Mouse (Mus musculus) MEL (cell line): Measurements from ENCODE around the gene Cyren. TPM values are rescaled to one million over a fixed set of nuclear protein-coding genes. Genes with fewer than 3 reads are reported as not detected.

Source experiments
- DNase-seq: peaks from one replicate; pipeline ENCODE4 v3.0.0; 2011; ENCODE audit warnings: low read depth, low spot score
- H3K27ac ChIP-seq: 2 replicates; pipeline ENCODE4 v1.5.1; 2012; ENCODE audit warnings: low read depth, mild to moderate bottlenecking, control low read depth, low read length, moderate library complexity; ENCODE audit not compliant: control insufficient read depth
- H3K27me3 ChIP-seq, 2 experiments: fragments of 150-350 bp in 1 of 2; sonication (generic) in 1 of 2; 2 replicates each; pipeline ENCODE4 v1.6.1; 2012; ENCODE audit warnings: low read length in 2 of 2, mild to moderate bottlenecking in 2 of 2, improper control_type of control experiment in 1 of 2, moderate library complexity in 1 of 2; ENCODE audit not compliant: insufficient read depth in 2 of 2, control insufficient read depth in 1 of 2
- H3K36me3 ChIP-seq, 2 experiments: 2 replicates each; pipeline ENCODE4 v1.6.1; 2012 to 2014; ENCODE audit warnings: low read length in 2 of 2, improper control_type of control experiment in 1 of 2, inconsistent platforms in 1 of 2, mild to moderate bottlenecking in 1 of 2; ENCODE audit not compliant: insufficient read depth in 2 of 2, control insufficient read depth in 1 of 2
- H3K4me1 ChIP-seq, 2 experiments: fragments of 150-350 bp in 1 of 2; sonication (generic) in 1 of 2; 2 replicates each; pipeline ENCODE4 v1.6.1; 2012; ENCODE audit warnings: low read length in 2 of 2, improper control_type of control experiment in 1 of 2, mild to moderate bottlenecking in 1 of 2; ENCODE audit not compliant: insufficient read depth in 2 of 2, control insufficient read depth in 1 of 2
- H3K4me3 ChIP-seq, 2 experiments: fragments of 150-350 bp in 1 of 2; sonication (generic) in 1 of 2; 2 replicates each; pipeline ENCODE4 v1.5.1; 2012; ENCODE audit warnings: low read depth in 2 of 2, low read length in 2 of 2, mild to moderate bottlenecking in 2 of 2, moderate library complexity in 2 of 2, control low read depth in 1 of 2, improper control_type of control experiment in 1 of 2; ENCODE audit not compliant: control insufficient read depth in 1 of 2, insufficient read depth in 1 of 2
- H3K79me2 ChIP-seq: 2 replicates; pipeline ENCODE4 v1.6.1; 2012; ENCODE audit warnings: mild to moderate bottlenecking, low read length, moderate library complexity; ENCODE audit not compliant: control insufficient read depth, poor library complexity, insufficient read depth
- H3K9ac ChIP-seq: 2 replicates; pipeline ENCODE4 v1.6.1; 2012; ENCODE audit warnings: low read depth, mild to moderate bottlenecking, control low read depth, low read length, moderate library complexity; ENCODE audit not compliant: control insufficient read depth, poor library complexity, severe bottlenecking
- H3K9me3 ChIP-seq: fragments of 150-350 bp; sonication (generic); replicated peaks from 2 replicates; pipeline ENCODE4 v1.6.1; 2012; ENCODE audit warnings: mild to moderate bottlenecking, low read length, improper control_type of control experiment, moderate library complexity; ENCODE audit not compliant: insufficient read depth
- BHLHE40 ChIP-seq: IDR thresholded peaks from 2 replicates; pipeline ENCODE4 v1.6.1; 2012; ENCODE audit warnings: low read depth, mild to moderate bottlenecking, inconsistent platforms, low read length, improper control_type of control experiment, borderline replicate concordance
- CHD2 ChIP-seq: IDR thresholded peaks from 2 replicates; pipeline ENCODE4 v1.6.1; 2011; ENCODE audit warnings: low read length, improper control_type of control experiment
- CTCF ChIP-seq, 3 experiments: IDR thresholded peaks in 2 of 3; conservative IDR thresholded peaks in 1 of 3; 2 replicates each; pipeline ENCODE4 v1.5.1; 2011 to 2012; ENCODE audit warnings: low read length in 3 of 3, low read depth in 2 of 3, mild to moderate bottlenecking in 2 of 3, improper control_type of control experiment in 1 of 3, inconsistent platforms in 1 of 3, mixed read lengths in 1 of 3, moderate library complexity in 1 of 3; ENCODE audit not compliant: control insufficient read depth in 1 of 3, insufficient read depth in 1 of 3, poor library complexity in 1 of 3, severe bottlenecking in 1 of 3
- E2F4 ChIP-seq: IDR thresholded peaks from 2 replicates; pipeline ENCODE4 v1.6.1; 2011; ENCODE audit warnings: low read depth, low read length, improper control_type of control experiment, borderline replicate concordance
- ELF1 ChIP-seq: IDR thresholded peaks from 2 replicates; pipeline ENCODE4 v1.6.1; 2014; ENCODE audit warnings: low read depth, mild to moderate bottlenecking, inconsistent platforms, low read length, improper control_type of control experiment, moderate library complexity
- EP300 ChIP-seq, 2 experiments: IDR thresholded peaks; 2 replicates each; pipeline ENCODE4 v1.6.1; 2011; ENCODE audit warnings: improper control_type of control experiment in 2 of 2, low read length in 2 of 2, low read depth in 1 of 2, mild to moderate bottlenecking in 1 of 2
- ETS1 ChIP-seq: IDR thresholded peaks from 2 replicates; pipeline ENCODE4 v1.6.1; 2012; ENCODE audit warnings: low read depth, mild to moderate bottlenecking, inconsistent platforms, low read length, improper control_type of control experiment, moderate library complexity
- GATA1 ChIP-seq: IDR thresholded peaks from 2 replicates; pipeline ENCODE4 v1.6.1; 2011; ENCODE audit warnings: low read depth, low read length, improper control_type of control experiment
- HCFC1 ChIP-seq: IDR thresholded peaks from 2 replicates; pipeline ENCODE4 v1.6.1; 2012; ENCODE audit warnings: low read depth, mild to moderate bottlenecking, inconsistent platforms, low read length, improper control_type of control experiment, moderate library complexity
- KAT2A ChIP-seq: conservative IDR thresholded peaks from 2 replicates; pipeline ENCODE4 v1.6.1; 2012; ENCODE audit warnings: low read depth, low read length, improper control_type of control experiment, inconsistent platforms
- MAFK ChIP-seq: IDR thresholded peaks from 2 replicates; pipeline ENCODE4 v1.6.1; 2011; ENCODE audit warnings: low read depth, mild to moderate bottlenecking, low read length, improper control_type of control experiment, borderline replicate concordance
- MAX ChIP-seq: IDR thresholded peaks from 2 replicates; pipeline ENCODE4 v1.6.1; 2011; ENCODE audit warnings: low read length, improper control_type of control experiment
- MAZ ChIP-seq: IDR thresholded peaks from 2 replicates; pipeline ENCODE4 v1.6.1; 2012; ENCODE audit warnings: low read depth, mild to moderate bottlenecking, inconsistent platforms, low read length, improper control_type of control experiment
- MEF2A ChIP-seq: IDR thresholded peaks from 2 replicates; pipeline ENCODE4 v1.6.1; 2014; ENCODE audit warnings: low read depth, mild to moderate bottlenecking, inconsistent platforms, low read length, improper control_type of control experiment; ENCODE audit not compliant: poor library complexity, insufficient replicate concordance, severe bottlenecking; ENCODE audit errors: extremely low read depth
- MXI1 ChIP-seq: IDR thresholded peaks from 2 replicates; pipeline ENCODE4 v1.6.1; 2011; ENCODE audit warnings: mild to moderate bottlenecking, low read depth, low read length, improper control_type of control experiment
- MYB ChIP-seq: IDR thresholded peaks from 2 replicates; pipeline ENCODE4 v1.6.1; 2011; ENCODE audit warnings: mild to moderate bottlenecking, low read depth, low read length, improper control_type of control experiment
- NELFE ChIP-seq: IDR thresholded peaks from 2 replicates; pipeline ENCODE4 v1.6.1; 2011; ENCODE audit warnings: low read depth, low read length, improper control_type of control experiment
- NRF1 ChIP-seq: IDR thresholded peaks from 2 replicates; pipeline ENCODE4 v1.6.1; 2014; ENCODE audit warnings: low read depth, mild to moderate bottlenecking, inconsistent platforms, low read length, improper control_type of control experiment, moderate library complexity; ENCODE audit not compliant: poor library complexity, insufficient read depth, severe bottlenecking
- POLR2A ChIP-seq, 2 experiments: IDR thresholded peaks; 2 replicates each; pipeline ENCODE4 v1.6.1; 2011 to 2012; ENCODE audit warnings: low read length in 2 of 2, mild to moderate bottlenecking in 2 of 2, control low read depth in 1 of 2, improper control_type of control experiment in 1 of 2, low read depth in 1 of 2, moderate library complexity in 1 of 2; ENCODE audit not compliant: control insufficient read depth in 1 of 2, insufficient read depth in 1 of 2, poor library complexity in 1 of 2
- POLR2AphosphoS2 ChIP-seq: IDR thresholded peaks from 2 replicates; pipeline ENCODE4 v1.6.1; 2011; ENCODE audit warnings: low read length, improper control_type of control experiment
- POLR2AphosphoS5 ChIP-seq: IDR thresholded peaks from 2 replicates; pipeline ENCODE4 v1.6.1; 2012; ENCODE audit warnings: low read depth, borderline replicate concordance, mild to moderate bottlenecking, inconsistent platforms, low read length, moderate library complexity, mixed read lengths
- RAD21 ChIP-seq: IDR thresholded peaks from 2 replicates; pipeline ENCODE4 v1.6.1; 2011; ENCODE audit warnings: mild to moderate bottlenecking, low read depth, low read length, improper control_type of control experiment
- RCOR1 ChIP-seq: IDR thresholded peaks from 2 replicates; pipeline ENCODE4 v1.6.1; 2012; ENCODE audit warnings: low read depth, mild to moderate bottlenecking, inconsistent platforms, low read length, improper control_type of control experiment
- SIN3A ChIP-seq: IDR thresholded peaks from 2 replicates; pipeline ENCODE4 v1.6.1; 2012; ENCODE audit warnings: low read length, improper control_type of control experiment, inconsistent platforms
- SMC3 ChIP-seq: IDR thresholded peaks from 2 replicates; pipeline ENCODE4 v1.6.1; 2011; ENCODE audit warnings: low read depth, low read length, improper control_type of control experiment
- TAL1 ChIP-seq: IDR thresholded peaks from 2 replicates; pipeline ENCODE4 v1.6.1; 2012; ENCODE audit warnings: mild to moderate bottlenecking, inconsistent platforms, low read length, moderate library complexity, mixed read lengths
- TBP ChIP-seq: IDR thresholded peaks from 2 replicates; pipeline ENCODE4 v1.8.0; 2011; ENCODE audit warnings: low read depth, low read length, improper control_type of control experiment
- TCF12 ChIP-seq: IDR thresholded peaks from 2 replicates; pipeline ENCODE4 v1.6.1; 2014; ENCODE audit warnings: low read depth, mild to moderate bottlenecking, inconsistent platforms, low read length, improper control_type of control experiment, moderate library complexity
- UBTF ChIP-seq: IDR thresholded peaks from 2 replicates; pipeline ENCODE4 v1.6.1; 2012; ENCODE audit warnings: low read depth, mild to moderate bottlenecking, inconsistent platforms, low read length, improper control_type of control experiment, moderate library complexity, borderline replicate concordance; ENCODE audit not compliant: insufficient read depth
- USF1 ChIP-seq: IDR thresholded peaks from 2 replicates; pipeline ENCODE4 v1.6.1; 2014; ENCODE audit warnings: low read depth, mild to moderate bottlenecking, inconsistent platforms, low read length, improper control_type of control experiment, moderate library complexity
- USF2 ChIP-seq, 2 experiments: IDR thresholded peaks; 2 replicates each; pipeline ENCODE4 v1.6.1; 2011 to 2012; ENCODE audit warnings: improper control_type of control experiment in 2 of 2, low read length in 2 of 2, borderline replicate concordance in 1 of 2, inconsistent platforms in 1 of 2, low read depth in 1 of 2, mild to moderate bottlenecking in 1 of 2; ENCODE audit not compliant: insufficient read depth in 1 of 2
- ZKSCAN1 ChIP-seq: IDR thresholded peaks from 2 replicates; pipeline ENCODE4 v1.6.1; 2012; ENCODE audit warnings: low read depth, mild to moderate bottlenecking, inconsistent platforms, low read length, improper control_type of control experiment, moderate library complexity
- ZMIZ1 ChIP-seq: IDR thresholded peaks from 2 replicates; pipeline ENCODE4 v1.6.1; 2012; ENCODE audit warnings: low read depth, mild to moderate bottlenecking, inconsistent platforms, low read length, improper control_type of control experiment, moderate library complexity
- ZNF384 ChIP-seq: IDR thresholded peaks from 2 replicates; pipeline ENCODE4 v1.6.1; 2012; ENCODE audit warnings: low read depth, mild to moderate bottlenecking, inconsistent platforms, low read length, improper control_type of control experiment
- polyA plus RNA-seq, 2 experiments: library from polyadenylated mRNA; stranded (reverse) in 1 of 2; unstranded in 1 of 2; fragments of >175 nt in 1 of 2; fragments of >200 nt in 1 of 2; gene quantifications; 2 replicates each; pipeline versions ENCODE4 v1.2.1 to v1.2.4; 2012; ENCODE audit warnings: low replicate concordance in 2 of 2, low read depth in 1 of 2; ENCODE audit not compliant: insufficient read length in 2 of 2, insufficient read depth in 1 of 2, missing spikeins in 1 of 2
- total RNA-seq: library from RNA; depleted of rRNA; stranded (reverse); fragments of 300-350 nt; gene quantifications from 2 replicates; pipeline ENCODE4 v1.2.3, GENCODE M21; 2012; rRNA removed

The Cyren gene
- total RNA-seq, result 9.4 and 10.1 TPM in 2 replicates
- polyA plus RNA-seq, result 10 to 100 TPM in 1 of 2 experiments, not detected in 1; 15.9 TPM

DNA sequence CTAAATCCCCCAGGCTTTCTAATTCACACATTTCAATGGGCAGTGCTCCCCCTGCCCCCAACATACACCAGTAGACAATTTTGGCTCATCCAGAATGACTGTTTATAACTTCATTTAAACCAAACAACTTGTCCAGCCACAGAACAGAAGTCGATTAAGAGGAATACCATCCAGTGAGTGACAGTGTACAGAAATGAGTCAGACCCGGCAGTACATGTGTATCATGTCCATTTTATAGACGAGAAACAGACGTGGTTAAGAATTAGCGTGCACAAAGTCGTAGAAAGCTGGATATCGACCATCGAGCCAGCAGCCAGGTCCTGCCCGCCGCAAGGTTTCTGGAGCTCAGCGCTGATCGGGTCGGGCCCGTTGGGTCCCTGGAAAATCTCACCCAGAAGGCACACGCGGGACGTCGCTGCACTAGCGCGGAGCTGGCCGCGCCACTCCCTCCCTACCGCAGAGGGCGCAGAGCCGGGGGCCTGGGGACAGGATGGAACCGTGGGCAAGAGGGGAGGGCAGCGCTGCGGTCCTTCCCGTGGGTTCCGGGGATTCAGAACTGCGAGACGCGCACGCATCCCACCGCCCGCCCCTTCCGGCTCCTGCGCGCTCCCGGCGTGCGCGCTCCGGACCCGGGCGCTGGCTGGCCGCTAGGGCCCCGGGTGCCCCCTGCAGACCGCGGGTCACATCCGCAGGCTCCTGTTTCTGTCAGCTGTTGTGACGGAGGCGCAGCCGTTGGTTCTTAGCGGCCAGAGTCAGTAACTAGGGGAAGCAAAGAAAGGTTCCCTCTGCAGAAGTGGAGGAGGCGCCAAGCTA, at the start of gene Cyren:
Cyren (minus strand) TSS at position 552 of the 813 bp plus-strand sequence.
- DNase-seq, result peak; percentile 94
- H3K36me3 ChIP-seq, result peaks cover 0 to 15% of the 10 kb centered on the region in 2 experiments; a peak in 2 of 4 replicates

GRCm38 (mm10) chr6:34927594-34927993, 49.7 kb upstream of the Cyren start:
- no peak for DNase-seq
- no peaks in the 10 kb centered on the region for H3K79me2 ChIP-seq
- no peaks in the 10 kb centered on the region for H3K27me3 ChIP-seq
- H3K36me3 ChIP-seq, result no peaks in the 10 kb centered on the region
- H3K9me3 ChIP-seq, result no peaks in the 10 kb centered on the region
- no peaks in the 10 kb centered on the region for H3K4me1 ChIP-seq
- no peak overlapping the region for H3K27ac ChIP-seq
- H3K9ac ChIP-seq, result no peak overlapping the region
- TF ChIP-seq BHLHE40 (no peak), ETS1 (no peak), NELFE (no peak), ZNF384 (no peak), E2F4 (no peak), SIN3A (no peak), EP300 (IDR thresholded peaks at IDR 0.05; ENCODE audit: low read depth in 1 of 2, low read length in 2 of 2) (no peak), MAX (no peak), GATA1 (no peak), MYB (no peak)
- H3K4me3 ChIP-seq, result no peak overlapping the region

More for the DNA sequence above, at the start of gene Cyren:
- H3K27ac ChIP-seq, result peak within 1 kb of the TSS; percentile 98
- H3K9me3 ChIP-seq, result no peaks in the 10 kb centered on the region
- TF ChIP-seq SIN3A (peak; percentile 83), SMC3 (peak; percentile 54), E2F4 (no peak), MAFK (no peak), RCOR1 (no peak; the same call in 1 of the 2 replicates), UBTF (peak; percentile 72; the same call in 1 of the 2 replicates), ETS1 (peak; percentile 95), MXI1 (no peak; the same call in 1 of the 2 replicates), MAX (peak; percentile 28), NELFE (peak; percentile 84), USF2 (IDR thresholded peaks at IDR 0.05; ENCODE audit: borderline replicate concordance in 1 of 2, insufficient read depth in 1 of 2, low read depth in 1 of 2, low read length in 2 of 2) (no peak), BHLHE40 (no peak), ZKSCAN1 (no peak), MEF2A (no peak), CTCF (IDR thresholded peaks at IDR 0.05 in 2 of 3, conservative IDR thresholded peaks at IDR 0.05 in 1 of 3; ENCODE audit: control insufficient read depth in 1 of 3, insufficient read depth in 1 of 3, low read depth in 2 of 3, low read length in 3 of 3, poor library complexity in 1 of 3, severe bottlenecking in 1 of 3) (peak; percentile 30 to 72 (median 68); a peak in 5 of 6 replicates), POLR2AphosphoS2 (peak; percentile 81), MAZ (peak; percentile 73; the same call in 1 of the 2 replicates), TAL1 (no peak), ELF1 (peak; percentile 78), KAT2A (no peak; the same call in 1 of the 2 replicates), TCF12 (peak; percentile 66; the same call in 1 of the 2 replicates), CHD2 (no peak), POLR2A (IDR thresholded peaks at IDR 0.05; ENCODE audit: control insufficient read depth in 1 of 2, insufficient read depth in 1 of 2, low read depth in 1 of 2, low read length in 2 of 2, poor library complexity in 1 of 2) (peak; percentile 82 to 86), POLR2AphosphoS5 (0 out of 2 replicates have a peak, but pooled peaks have one; percentile 50), GATA1 (no peak), ZMIZ1 (no peak), NRF1 (peak; percentile 75), USF1 (peak; percentile 63), HCFC1 (peak; percentile 73), TBP (peak; percentile 42; the same call in 1 of the 2 replicates), EP300 (IDR thresholded peaks at IDR 0.05; ENCODE audit: low read depth in 1 of 2, low read length in 2 of 2) (peak in 1 of 2 experiments; percentile 47; a peak in 1 of 4 replicates), RAD21 (peak; percentile 46), MYB (peak; percentile 78)
- H3K4me3 ChIP-seq, result peak within 1 kb of the TSS; percentile 70 to 80
- peaks cover 5 to 35% of the 10 kb centered on the region in 2 experiments; a peak in 3 of 4 replicates for H3K4me1 ChIP-seq
- no peaks in the 10 kb centered on the region for H3K27me3 ChIP-seq
- H3K9ac ChIP-seq, result peak within 1 kb of the TSS; percentile 92
- H3K79me2 ChIP-seq, result peaks cover 13% of the 10 kb centered on the region
